Mouse (Mus musculus) embryonic fibroblast, embryonic 13.5 days (primary cell): ENCODE measurements around the gene Ephb3. TPM values are rescaled to one million over a fixed set of nuclear protein-coding genes. Genes with fewer than 3 reads are reported as not detected.

ENCODE experiments used
- H3K27ac ChIP-seq: 2 replicates; pipeline ENCODE4 v1.5.1; 2012; ENCODE audit warnings: low read length, control low read depth, inconsistent platforms; ENCODE audit not compliant: insufficient read depth
- H3K4me1 ChIP-seq: 2 replicates; pipeline ENCODE4 v1.6.1; 2011; ENCODE audit warnings: low read length; ENCODE audit not compliant: control insufficient read depth, insufficient read depth
- H3K4me3 ChIP-seq: 2 replicates; pipeline ENCODE4 v1.5.1; 2011; ENCODE audit warnings: mild to moderate bottlenecking, control low read depth, low read length; ENCODE audit not compliant: insufficient read depth
- CTCF ChIP-seq: IDR thresholded peaks from 2 replicates; pipeline ENCODE4 v1.5.1; 2011; ENCODE audit warnings: mild to moderate bottlenecking, control low read depth, low read length, moderate library complexity, borderline replicate concordance; ENCODE audit not compliant: insufficient read depth
- POLR2A ChIP-seq: IDR thresholded peaks from 2 replicates; pipeline ENCODE4 v1.6.1; 2011; ENCODE audit warnings: low read depth, mild to moderate bottlenecking, control low read depth, low read length, moderate library complexity
- polyA plus RNA-seq: library from polyadenylated mRNA; stranded (reverse); fragments of >200 nt; gene quantifications from 2 replicates; pipeline ENCODE4 v1.2.4, GENCODE M21; 2011; ENCODE audit warnings: low read depth; ENCODE audit not compliant: missing spikeins, insufficient read length

The Ephb3 gene
- polyA plus RNA-seq, 1 experiment = 45.5 TPM

DNA sequence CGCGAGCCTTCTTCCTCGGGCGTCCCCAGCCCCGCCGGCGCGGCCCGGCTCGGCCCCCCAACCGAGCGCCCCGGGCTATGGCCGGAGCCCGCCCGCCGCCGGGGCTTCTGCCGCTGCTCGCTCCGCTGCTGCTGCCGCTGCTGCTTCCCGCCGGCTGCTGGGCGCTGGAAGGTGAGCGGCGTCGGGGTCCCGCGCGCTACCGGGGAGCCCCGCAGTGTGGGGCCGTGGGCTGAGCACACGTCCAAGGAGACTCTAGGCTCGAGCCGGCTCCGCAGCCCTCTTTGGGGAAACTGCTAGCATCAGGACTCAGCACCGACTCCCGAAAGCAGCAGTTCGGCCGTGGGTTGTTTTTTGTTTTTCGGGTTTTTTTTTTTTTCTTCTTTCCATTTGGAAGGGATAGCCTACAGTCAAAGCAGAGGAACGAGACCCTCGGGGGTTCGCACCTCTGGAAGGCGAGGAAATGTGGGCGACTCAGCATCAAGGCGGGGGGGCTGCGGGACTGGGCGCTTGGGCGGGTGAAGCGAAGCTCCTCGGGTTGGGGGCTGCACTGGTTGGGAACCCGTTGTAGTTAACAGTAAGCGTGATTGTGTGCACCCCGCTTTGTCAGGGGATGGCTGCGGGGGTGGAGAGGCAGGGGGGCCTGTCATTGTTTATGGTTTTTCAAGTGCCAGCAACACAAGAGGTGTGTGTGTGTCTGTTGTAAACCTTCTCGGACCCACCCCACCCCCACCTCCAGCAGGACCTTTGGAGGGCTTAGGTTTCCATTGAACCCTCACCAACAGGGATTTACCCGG lies 735 bp downstream of the Ephb3 start:
- Histone ChIP-seq H3K4me1 (peaks cover 8% of the 10 kb centered on the region; the same call in 1 of the 2 replicates), H3K4me3 (peak overlapping the region; percentile 85), H3K27ac (peak overlapping the region; percentile 53)
- TF ChIP-seq CTCF = no peak
- TF ChIP-seq POLR2A = no peak

DNA sequence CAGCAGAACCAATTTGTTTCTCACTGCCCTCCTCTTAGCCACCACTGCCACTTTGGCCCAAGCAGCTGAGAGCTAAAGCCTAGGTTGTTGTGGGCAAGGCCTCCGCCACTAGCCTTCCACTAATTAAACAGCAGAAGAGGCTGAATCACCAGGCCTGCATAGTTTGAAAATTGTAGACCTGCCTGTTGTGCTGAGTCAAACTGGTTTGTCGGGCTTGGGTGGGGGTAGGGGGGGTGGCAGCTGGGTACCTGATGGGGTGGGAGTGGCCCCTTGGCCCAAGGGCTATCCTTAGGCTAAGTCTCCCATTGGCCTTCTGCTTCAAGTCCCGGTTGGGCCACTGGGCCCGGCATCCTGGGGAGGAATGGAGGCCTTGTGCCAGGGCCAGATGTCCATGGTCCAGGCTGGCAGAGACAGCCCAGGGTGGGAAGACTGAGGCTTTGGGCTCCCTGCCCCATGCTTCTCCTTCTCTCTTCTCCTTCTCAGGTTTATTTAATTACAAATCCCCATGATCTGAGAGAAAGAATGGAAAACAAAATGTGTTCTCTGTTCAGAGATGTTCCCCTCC lies 3.5 kb downstream of the Ephb3 start:
- Histone ChIP-seq H3K4me1 (peaks cover 16% of the 10 kb centered on the region), H3K4me3 (peak overlapping the region; percentile 85), H3K27ac (peak overlapping the region; percentile 39)
- no peak for TF ChIP-seq CTCF
- no peak for TF ChIP-seq POLR2A

DNA sequence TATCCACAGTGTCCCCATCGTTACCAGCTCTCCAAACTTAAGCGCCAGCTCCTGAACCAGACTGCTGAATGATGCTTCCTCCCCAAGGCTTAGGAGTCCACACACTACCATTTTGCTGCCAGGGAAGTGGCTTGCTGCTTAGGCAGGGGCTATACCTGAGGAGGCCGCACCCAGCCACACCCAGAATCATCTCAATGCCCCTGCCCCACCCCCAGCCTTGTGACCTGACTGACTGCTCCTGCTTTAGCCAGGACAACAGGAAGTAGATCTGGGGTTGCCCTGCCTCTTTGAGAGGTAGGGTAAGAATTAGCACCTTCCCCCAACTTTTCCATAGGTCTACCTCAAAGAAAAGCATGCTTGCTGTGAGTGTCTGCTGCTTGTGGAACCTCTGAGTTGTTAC lies 4.7 kb downstream of the Ephb3 start:
- Histone ChIP-seq H3K4me3 (no peak overlapping the region), H3K4me1 (peaks cover 16% of the 10 kb centered on the region), H3K27ac (peak overlapping the region; percentile 96)
- TF ChIP-seq CTCF (no peak), POLR2A (no peak)

DNA sequence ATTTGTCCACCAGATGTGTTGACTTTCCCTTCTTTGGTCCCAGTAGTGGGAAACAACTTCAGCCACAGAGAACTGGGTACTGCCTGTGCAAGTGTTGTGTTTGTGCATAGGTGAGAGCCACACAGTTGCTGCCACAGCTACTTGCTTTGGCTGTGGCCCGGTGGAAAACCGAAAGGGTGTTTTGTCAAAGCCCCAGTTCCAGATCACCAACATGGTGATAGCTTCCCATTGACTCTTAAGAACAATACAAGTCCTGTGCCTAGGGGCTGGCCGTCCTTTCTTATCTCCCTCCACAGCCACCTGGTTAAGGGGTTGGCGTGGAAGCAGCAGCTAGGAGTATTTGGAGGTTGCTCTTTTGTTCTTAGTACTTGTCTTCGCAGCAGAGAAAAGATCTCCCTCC lies 5.6 kb downstream of the Ephb3 start:
- Histone ChIP-seq H3K4me1 (peaks cover 16% of the 10 kb centered on the region), H3K27ac (peak overlapping the region; percentile 96), H3K4me3 (no peak overlapping the region)
- TF ChIP-seq POLR2A (no peak), CTCF (no peak)

DNA sequence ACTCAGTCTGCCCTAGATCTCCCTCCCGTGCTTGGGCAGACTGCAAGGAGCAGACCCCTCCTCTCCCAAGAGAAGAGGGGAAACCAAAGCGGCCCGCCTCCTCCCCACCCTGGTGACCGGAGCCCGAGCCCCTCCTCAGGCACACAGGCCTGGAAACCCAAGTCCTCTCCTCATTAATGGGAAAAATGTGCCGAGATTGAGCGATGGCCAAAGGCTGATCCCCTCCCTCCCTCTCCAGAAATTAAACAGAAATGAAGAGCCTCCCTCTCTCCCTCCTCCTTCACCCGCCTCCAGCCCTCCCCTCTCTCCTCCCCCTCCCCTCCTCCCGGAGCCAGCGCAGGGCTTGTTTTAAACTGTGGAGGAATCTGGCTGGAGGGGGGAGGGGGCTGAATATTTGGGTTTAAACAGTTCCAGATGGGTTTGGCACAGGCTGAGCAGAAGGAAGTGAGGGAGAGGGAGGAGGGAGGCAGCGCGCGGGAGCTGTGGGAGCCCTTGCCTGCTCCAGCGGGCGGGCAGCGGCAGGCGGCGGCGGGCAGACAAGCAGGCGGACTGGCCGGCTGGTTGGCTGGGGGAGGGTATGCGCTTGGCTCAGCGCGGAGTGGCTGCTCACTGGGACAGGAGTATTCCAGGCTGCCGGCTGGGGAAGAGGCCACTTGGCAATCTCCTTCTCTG lies 6.2 kb downstream of the Ephb3 start:
- H3K4me3 ChIP-seq = peak overlapping the region; percentile 4; the same call in 1 of the 2 replicates
- TF ChIP-seq POLR2A (peak; percentile 67), CTCF (no peak)
- H3K27ac ChIP-seq = peak overlapping the region; percentile 96
- peaks cover 17% of the 10 kb centered on the region for H3K4me1 ChIP-seq

DNA sequence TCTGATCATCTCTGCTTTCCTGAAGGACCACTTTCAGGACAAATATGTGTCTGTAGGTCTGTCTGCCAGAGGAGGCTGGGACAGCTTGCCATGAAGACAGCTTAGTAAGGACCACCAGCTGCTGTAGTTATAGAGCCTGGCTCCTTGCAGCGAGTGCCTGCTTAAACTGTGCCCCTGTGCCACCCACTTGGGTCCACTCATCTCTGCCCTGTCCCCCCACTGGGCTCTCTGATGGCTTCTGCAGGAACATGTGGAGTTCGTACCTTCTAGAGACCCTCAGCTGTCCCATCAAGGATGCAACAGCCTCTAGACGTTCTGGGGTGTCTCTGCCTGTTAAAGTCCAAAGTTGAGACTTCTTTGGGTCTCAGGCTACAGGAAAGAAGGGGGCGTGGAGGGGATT lies 6.9 kb downstream of the Ephb3 start:
- peak overlapping the region; percentile 90 for H3K27ac ChIP-seq
- H3K4me3 ChIP-seq = peak overlapping the region; percentile 4; the same call in 1 of the 2 replicates
- TF ChIP-seq CTCF (no peak), POLR2A (no peak)
- peaks cover 19% of the 10 kb centered on the region for H3K4me1 ChIP-seq

DNA sequence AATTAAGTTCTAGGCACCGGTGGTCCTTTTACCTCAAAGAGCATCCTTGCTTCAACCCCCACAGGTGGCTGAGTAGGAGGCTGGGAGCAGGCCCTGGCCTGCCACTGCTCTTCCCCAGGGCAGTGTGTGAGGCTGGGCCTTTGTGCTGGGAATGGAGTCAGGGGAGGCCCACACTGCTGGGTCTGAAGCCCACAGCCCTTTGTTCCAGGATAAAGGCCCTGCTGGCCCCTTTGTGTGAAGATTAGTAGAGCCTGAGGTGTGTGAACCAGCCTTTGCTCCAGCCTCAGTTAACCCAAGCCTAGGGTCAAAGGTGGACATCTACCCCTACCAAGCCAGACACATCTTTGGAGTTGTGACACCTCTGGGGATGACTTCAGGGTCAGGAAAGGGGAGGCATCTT lies 7.8 kb downstream of the Ephb3 start:
- H3K27ac ChIP-seq = no peak overlapping the region

DNA sequence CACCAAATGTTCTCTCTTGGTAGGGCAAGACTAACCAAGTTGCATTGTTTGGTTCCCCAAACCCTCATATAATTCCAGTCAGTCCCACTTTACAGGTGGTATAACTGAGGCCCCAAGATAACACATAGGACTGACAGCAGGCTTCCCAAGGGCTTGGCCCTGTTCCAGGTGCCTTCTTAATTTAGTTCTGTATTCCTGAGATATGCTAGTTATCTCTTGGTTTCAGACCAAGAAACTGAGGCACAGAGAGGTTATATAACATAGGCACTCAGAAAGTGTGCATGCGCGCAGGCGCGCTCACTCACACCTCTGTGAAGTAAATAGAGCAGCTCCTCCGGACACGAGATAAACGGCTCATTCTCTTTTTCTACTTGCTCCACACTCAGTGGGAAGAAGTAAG lies 9.4 kb downstream of the Ephb3 start:
- Histone ChIP-seq H3K4me1 (peaks cover 19% of the 10 kb centered on the region), H3K27ac (no peak overlapping the region), H3K4me3 (no peak overlapping the region)
- TF ChIP-seq CTCF (no peak), POLR2A (no peak)

More for the DNA sequence above, 7.8 kb downstream of the Ephb3 start:
- H3K4me1 ChIP-seq = peaks cover 19% of the 10 kb centered on the region
- TF ChIP-seq POLR2A (no peak), CTCF (no peak)
- H3K4me3 ChIP-seq = no peak overlapping the region

DNA sequence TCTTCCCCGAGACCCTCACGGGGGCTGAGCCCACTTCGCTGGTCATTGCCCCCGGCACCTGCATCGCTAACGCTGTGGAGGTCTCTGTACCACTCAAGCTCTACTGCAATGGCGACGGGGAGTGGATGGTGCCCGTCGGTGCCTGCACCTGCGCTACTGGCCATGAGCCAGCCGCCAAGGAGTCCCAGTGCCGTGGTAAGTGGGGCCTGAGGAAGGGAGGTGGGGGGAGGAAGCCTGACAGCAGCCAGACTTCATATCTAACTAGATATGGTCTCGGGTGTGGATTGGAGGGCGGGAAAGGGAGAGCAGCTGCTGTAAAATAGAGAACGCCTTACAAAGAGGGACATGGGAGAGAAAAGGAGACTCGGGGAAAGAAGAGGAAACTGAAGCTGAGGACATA lies 10.2 kb downstream of the Ephb3 start:
- H3K27ac ChIP-seq = no peak overlapping the region

DNA sequence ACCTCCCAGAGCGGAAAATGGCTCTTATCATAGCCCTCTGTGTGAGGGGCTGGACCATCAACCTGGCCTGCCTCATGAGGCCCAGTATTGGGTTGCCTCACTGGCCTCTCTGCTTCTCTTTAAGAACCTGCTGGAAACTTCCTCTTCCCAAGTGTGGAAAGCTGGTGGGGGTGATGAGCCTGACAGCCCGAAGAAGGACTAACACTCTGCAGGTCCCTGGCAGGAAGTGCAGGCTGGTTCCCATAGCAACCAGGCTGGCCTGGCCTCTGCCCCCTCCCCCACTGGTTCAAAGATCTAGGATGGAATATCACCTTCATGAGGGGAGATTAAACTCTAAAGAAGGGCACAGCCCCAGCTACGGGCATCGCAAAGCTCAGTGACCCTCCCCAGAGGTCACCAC lies 11.5 kb downstream of the Ephb3 start:
- H3K4me1 ChIP-seq = peaks cover 11% of the 10 kb centered on the region
- no peak for TF ChIP-seq CTCF
- TF ChIP-seq POLR2A = no peak
- H3K4me3 ChIP-seq = no peak overlapping the region
- no peak overlapping the region for H3K27ac ChIP-seq

More for the DNA sequence above, 10.2 kb downstream of the Ephb3 start:
- H3K4me3 ChIP-seq = no peak overlapping the region
- TF ChIP-seq CTCF (no peak), POLR2A (no peak)
- peaks cover 16% of the 10 kb centered on the region for H3K4me1 ChIP-seq

DNA sequence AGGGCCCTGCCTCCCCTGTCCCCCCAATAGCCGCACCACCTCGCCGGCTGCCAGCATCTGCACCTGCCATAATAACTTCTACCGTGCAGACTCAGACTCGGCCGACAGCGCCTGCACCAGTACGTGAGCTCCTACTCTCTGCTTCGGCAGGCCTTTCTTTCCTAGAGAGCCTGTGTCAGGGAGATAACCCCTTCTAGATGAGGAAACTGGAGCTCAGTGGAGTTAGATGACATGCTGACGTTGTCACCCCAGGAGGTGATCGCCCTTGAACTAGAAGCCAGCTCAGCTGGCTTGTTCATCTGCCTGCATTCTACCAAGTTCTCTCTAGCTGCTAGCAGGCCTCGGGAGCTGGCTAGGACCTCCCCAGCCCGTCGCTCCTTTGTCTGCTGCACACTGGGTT lies 12.7 kb downstream of the Ephb3 start:
- TF ChIP-seq CTCF (no peak), POLR2A (no peak)

More for the DNA sequence above, 12.7 kb downstream of the Ephb3 start:
- Histone ChIP-seq H3K4me1 (peaks cover 6% of the 10 kb centered on the region; the same call in 1 of the 2 replicates), H3K27ac (no peak overlapping the region), H3K4me3 (no peak overlapping the region)
